Mouse (Mus musculus): ENCODE data around the gene 1110017D15Rik. TPM values are rescaled to one million over a fixed set of nuclear protein-coding genes. Genes with fewer than 3 reads are reported as not detected.

1110017D15Rik gene
- polyA plus RNA-seq, 1 experiment from 2014 or later: 9.1 TPM

GRCm38 (mm10) chr4:41513309-41513708 lies 3.8 kb downstream of the 1110017D15Rik start:
- Histone ChIP-seq H3K27ac (no peak overlapping the region), H3K9me3 (replicated peaks) (no peaks in the 10 kb centered on the region), H3K27me3 (no peaks in the 10 kb centered on the region; the same call in 1 of the 2 replicates), H3K36me3 (ENCODE audit: poor library complexity, severe bottlenecking) (peaks cover 3% of the 10 kb centered on the region; the same call in 1 of the 2 replicates), H3K4me2 (no peak overlapping the region), H3K4me3 (no peak overlapping the region), H3K4me1 (peaks cover 7% of the 10 kb centered on the region), H3K9ac (0 out of 2 replicates have a peak overlapping the region, but pooled peaks have one; percentile 12)
- 16% methylated on average over 4 of the region's 4 CpGs for WGBS
- 0 out of 2 replicates have a peak, but pooled peaks have one; percentile 19 for ATAC-seq

- no peak overlapping the region for H3K9ac ChIP-seq
- no peak for ATAC-seq
- H3K27ac ChIP-seq: no peak overlapping the region
- 42% methylated on average over 7 of the region's 7 CpGs for WGBS
- H3K4me2 ChIP-seq: peak overlapping the region; percentile 84; the same call in 1 of the 2 replicates
- no peaks in the 10 kb centered on the region for H3K9me3 ChIP-seq (replicated peaks)
- H3K27me3 ChIP-seq: no peaks in the 10 kb centered on the region; the same call in 1 of the 2 replicates
- no peaks in the 10 kb centered on the region for H3K36me3 ChIP-seq (ENCODE audit: poor library complexity, severe bottlenecking)
- peaks cover 16% of the 10 kb centered on the region for H3K4me1 ChIP-seq
- peak overlapping the region; percentile 52; the same call in 1 of the 2 replicates for H3K4me3 ChIP-seq
Measured at GRCm38 (mm10) chr4:41507998-41508397, 9.1 kb downstream of the 1110017D15Rik start.

- no peaks in the 10 kb centered on the region for H3K36me3 ChIP-seq (ENCODE audit: poor library complexity, severe bottlenecking)
- no peaks in the 10 kb centered on the region for H3K9me3 ChIP-seq (replicated peaks)
- WGBS: 2% methylated on average over 22 of the region's 22 CpGs
- peaks cover 21% of the 10 kb centered on the region for H3K4me1 ChIP-seq
- H3K27me3 ChIP-seq: peaks cover under 1% of the 10 kb centered on the region
- H3K27ac ChIP-seq: peak overlapping the region; percentile 38; the same call in 1 of the 2 replicates
- peak overlapping the region; percentile 52 for H3K4me3 ChIP-seq
- peak overlapping the region; percentile 81 for H3K9ac ChIP-seq
- peak overlapping the region; percentile 84 for H3K4me2 ChIP-seq
- ATAC-seq: peak; percentile 11
Measured at GRCm38 (mm10) chr4:41507326-41507924, 9.7 kb downstream of the 1110017D15Rik start.

- H3K4me2 ChIP-seq: peak overlapping the region; percentile 84
- peak overlapping the region; percentile 52 for H3K4me3 ChIP-seq
- peaks cover 6% of the 10 kb centered on the region for H3K27me3 ChIP-seq
- 0% methylated on average over 26 of the region's 29 CpGs for WGBS
- H3K4me1 ChIP-seq: peaks cover 26% of the 10 kb centered on the region
- peak overlapping the region; percentile 38; the same call in 1 of the 2 replicates for H3K27ac ChIP-seq
- H3K9me3 ChIP-seq (replicated peaks): no peaks in the 10 kb centered on the region
- no peaks in the 10 kb centered on the region for H3K36me3 ChIP-seq (ENCODE audit: poor library complexity, severe bottlenecking)
- ATAC-seq: peak; percentile 87
- peak overlapping the region; percentile 81 for H3K9ac ChIP-seq
Measured at GRCm38 (mm10) chr4:41506906-41507305, 10.2 kb downstream of the 1110017D15Rik start.

GRCm38 (mm10) chr4:41506156-41506555 lies 11.0 kb downstream of the 1110017D15Rik start:
- ATAC-seq: no peak
- H3K9me3 ChIP-seq (replicated peaks): no peaks in the 10 kb centered on the region
- H3K4me3 ChIP-seq: peak overlapping the region; percentile 52; the same call in 1 of the 2 replicates
- 12% methylated on average over 13 of the region's 13 CpGs for WGBS
- 0 out of 2 replicates have a peak overlapping the region, but pooled peaks have one; percentile 38 for H3K27ac ChIP-seq
- H3K27me3 ChIP-seq: peaks cover 13% of the 10 kb centered on the region
- peak overlapping the region; percentile 84 for H3K4me2 ChIP-seq
- H3K4me1 ChIP-seq: peaks cover 30% of the 10 kb centered on the region
- H3K36me3 ChIP-seq (ENCODE audit: poor library complexity, severe bottlenecking): no peaks in the 10 kb centered on the region
- peak overlapping the region; percentile 81; the same call in 1 of the 2 replicates for H3K9ac ChIP-seq

GRCm38 (mm10) chr4:41505131-41505551 lies 12.0 kb downstream of the 1110017D15Rik start:
- 50% methylated on average over 11 of the region's 11 CpGs for WGBS
- Histone ChIP-seq H3K4me3 (no peak overlapping the region), H3K4me2 (no peak overlapping the region), H3K27ac (no peak overlapping the region), H3K4me1 (peaks cover 30% of the 10 kb centered on the region), H3K9me3 (replicated peaks) (no peaks in the 10 kb centered on the region), H3K9ac (no peak overlapping the region), H3K36me3 (ENCODE audit: poor library complexity, severe bottlenecking) (no peaks in the 10 kb centered on the region), H3K27me3 (peaks cover 23% of the 10 kb centered on the region)
- no peak for ATAC-seq

- Histone ChIP-seq H3K9me3 (replicated peaks) (no peaks in the 10 kb centered on the region), H3K9ac (no peak overlapping the region), H3K4me1 (peaks cover 31% of the 10 kb centered on the region), H3K27ac (no peak overlapping the region), H3K27me3 (peaks cover 32% of the 10 kb centered on the region), H3K4me3 (no peak overlapping the region), H3K36me3 (ENCODE audit: poor library complexity, severe bottlenecking) (no peaks in the 10 kb centered on the region), H3K4me2 (no peak overlapping the region)
- ATAC-seq: no peak
- 77% methylated on average over 5 of the region's 5 CpGs for WGBS
Measured at GRCm38 (mm10) chr4:41504325-41504724, 12.8 kb downstream of the 1110017D15Rik start.

- Histone ChIP-seq H3K27ac (peak within 1 kb of the TSS; percentile 7; the same call in 1 of the 2 replicates), H3K27me3 (peaks cover 45% of the 10 kb centered on the region), H3K4me2 (peak within 1 kb of the TSS; percentile 64), H3K4me1 (peaks cover 44% of the 10 kb centered on the region), H3K4me3 (peak within 1 kb of the TSS; percentile 39), H3K9ac (peak within 1 kb of the TSS; percentile 35), H3K36me3 (ENCODE audit: poor library complexity, severe bottlenecking) (no peaks in the 10 kb centered on the region), H3K9me3 (replicated peaks) (no peaks in the 10 kb centered on the region)
- under 1% methylated on average over 17 of the region's 18 CpGs for WGBS
- ATAC-seq: peak; percentile 86
Measured at GRCm38 (mm10) chr4:41502986-41503412, 14.1 kb downstream of the 1110017D15Rik start, which contains the start of gene AI464131. AI464131 (minus strand) TSS chr4:41503076.

- Histone ChIP-seq H3K9me3 (replicated peaks) (no peaks in the 10 kb centered on the region), H3K27ac (peak overlapping the region; percentile 7; the same call in 1 of the 2 replicates), H3K4me2 (peak overlapping the region; percentile 64), H3K9ac (peak overlapping the region; percentile 35), H3K36me3 (ENCODE audit: poor library complexity, severe bottlenecking) (no peaks in the 10 kb centered on the region), H3K4me1 (peaks cover 44% of the 10 kb centered on the region), H3K4me3 (peak overlapping the region; percentile 39), H3K27me3 (peaks cover 51% of the 10 kb centered on the region)
- peak; percentile 12; the same call in 1 of the 2 replicates for ATAC-seq
- 7% methylated on average over 20 of the region's 20 CpGs for WGBS
Measured at GRCm38 (mm10) chr4:41502171-41502940, 14.8 kb downstream of the 1110017D15Rik start.

- peaks cover 62% of the 10 kb centered on the region for H3K27me3 ChIP-seq
- ATAC-seq: no peak
- H3K9me3 ChIP-seq (replicated peaks): no peaks in the 10 kb centered on the region
- peaks cover 42% of the 10 kb centered on the region for H3K4me1 ChIP-seq
- 72% methylated on average over 4 of the region's 4 CpGs for WGBS
- no peak overlapping the region for H3K9ac ChIP-seq
- H3K4me3 ChIP-seq: no peak overlapping the region
- no peak overlapping the region for H3K4me2 ChIP-seq
- H3K27ac ChIP-seq: no peak overlapping the region
- no peaks in the 10 kb centered on the region for H3K36me3 ChIP-seq (ENCODE audit: poor library complexity, severe bottlenecking)
Measured at GRCm38 (mm10) chr4:41500787-41501186, 16.3 kb downstream of the 1110017D15Rik start.

- whole genome bisulfite sequencing: 59% methylated on average over 8 of the region's 8 CpGs
- Histone ChIP-seq H3K27me3 (peaks cover 62% of the 10 kb centered on the region), H3K9ac (peak overlapping the region; percentile 1; the same call in 1 of the 2 replicates), H3K4me3 (no peak overlapping the region), H3K4me2 (peak overlapping the region; percentile 61; the same call in 1 of the 2 replicates), H3K9me3 (replicated peaks) (no peaks in the 10 kb centered on the region), H3K36me3 (ENCODE audit: poor library complexity, severe bottlenecking) (no peaks in the 10 kb centered on the region), H3K4me1 (peaks cover 42% of the 10 kb centered on the region), H3K27ac (no peak overlapping the region)
- ATAC-seq: no peak
Measured at GRCm38 (mm10) chr4:41499619-41500018, 17.5 kb downstream of the 1110017D15Rik start.

Data from forebrain, embryonic 13.5 days (tissue).